Mouse (Mus musculus): Measurements from ENCODE around the gene Haus7. TPM values are rescaled to one million over a fixed set of nuclear protein-coding genes. Genes with fewer than 3 reads are reported as not detected.
"Not testable (repeated sequence)": the region's sequence is repeated elsewhere in the genome, so short reads cannot be mapped to it uniquely, and the experiment has no call there.

Haus7 gene
- polyA plus RNA-seq, 1 experiment from 2014 or later, result 96.2 TPM

GRCm38 (mm10) chrX:73400951-73401350 lies 57.9 kb downstream of the Haus7 start:
- Histone ChIP-seq H3K4me1 (no peaks in the 10 kb centered on the region), H3K36me3 (no peaks in the 10 kb centered on the region), H3K9me3 (no peaks in the 10 kb centered on the region), H3K9ac (no peak overlapping the region), H3K27ac (no peak overlapping the region), H3K27me3 (peaks cover 9% of the 10 kb centered on the region), H3K4me2 (no peak overlapping the region), H3K4me3 (no peak overlapping the region)
- 90% methylated on average over 20 of the region's 20 CpGs for WGBS
- no peak for ATAC-seq (ENCODE audit: insufficient number of reproducible peaks, insufficient read depth, low FRiP score, low TSS enrichment, low read depth)

- not testable (repeated sequence) for H3K9me3 ChIP-seq; H3K4me3 ChIP-seq; H3K4me1 ChIP-seq; ATAC-seq (ENCODE audit: insufficient number of reproducible peaks, insufficient read depth, low FRiP score, low TSS enrichment, low read depth); H3K4me2 ChIP-seq; H3K9ac ChIP-seq; H3K27ac ChIP-seq; H3K36me3 ChIP-seq
- WGBS, result 63% methylated on average over 2 of the region's 2 CpGs
- peaks cover 21% of the 10 kb centered on the region for H3K27me3 ChIP-seq
Measured at GRCm38 (mm10) chrX:73398636-73399035, 60.2 kb downstream of the Haus7 start, which contains the start of gene Gm18336. Gene Gm18336 (minus strand): TSS chrX:73398736.

- Histone ChIP-seq H3K9me3 (no peaks in the 10 kb centered on the region), H3K4me3 (no peak overlapping the region), H3K27me3 (peaks cover 31% of the 10 kb centered on the region), H3K4me2 (no peak overlapping the region), H3K9ac (no peak overlapping the region), H3K36me3 (no peaks in the 10 kb centered on the region), H3K4me1 (no peaks in the 10 kb centered on the region), H3K27ac (no peak overlapping the region)
- 86% methylated on average over 1 of the region's 1 CpGs for WGBS
- ATAC-seq (ENCODE audit: insufficient number of reproducible peaks, insufficient read depth, low FRiP score, low TSS enrichment, low read depth), result no peak
Measured at GRCm38 (mm10) chrX:73396446-73396845, 62.4 kb downstream of the Haus7 start.

GRCm38 (mm10) chrX:73391481-73391880 lies 67.4 kb downstream of the Haus7 start:
- Histone ChIP-seq H3K9ac (no peak overlapping the region), H3K4me2 (no peak overlapping the region), H3K9me3 (no peaks in the 10 kb centered on the region), H3K36me3 (no peaks in the 10 kb centered on the region), H3K27ac (no peak overlapping the region), H3K27me3 (peaks cover 27% of the 10 kb centered on the region), H3K4me1 (no peaks in the 10 kb centered on the region), H3K4me3 (no peak overlapping the region)
- ATAC-seq (ENCODE audit: insufficient number of reproducible peaks, insufficient read depth, low FRiP score, low TSS enrichment, low read depth), result no peak
- 81% methylated on average over 4 of the region's 4 CpGs for WGBS

Other genes starting within 250 kb of the Haus7 start
- gene Xlr4b, start 244.7 kb downstream of the Haus7 start, polyA plus RNA-seq (2015; fragmentation: Nextera tagmentation; extraction: Ambion mirVana), result 0.52 and 0.70 TPM in 2 replicates
- 8.8 and 9.3 TPM in 2 replicates for gene F8a, start 230.8 kb downstream of the Haus7 start, polyA plus RNA-seq (2015; fragmentation: Nextera tagmentation; extraction: Ambion mirVana)
- gene Xlr4c, start 215.9 kb downstream of the Haus7 start, polyA plus RNA-seq (2015; fragmentation: Nextera tagmentation; extraction: Ambion mirVana), result 0.85 TPM in 1 of 2 replicates, not detected in the other
- gene Xlr3c, start 193.7 kb downstream of the Haus7 start, polyA plus RNA-seq (2015; fragmentation: Nextera tagmentation; extraction: Ambion mirVana), result 0.15 TPM in 1 of 2 replicates, not detected in the other
- gene Xlr5a, start 166.1 kb downstream of the Haus7 start, polyA plus RNA-seq (2015; fragmentation: Nextera tagmentation; extraction: Ambion mirVana), result not detected in 2 replicates
- not detected in 2 replicates for gene Xlr5c, start 166.1 kb downstream of the Haus7 start, polyA plus RNA-seq (2015; fragmentation: Nextera tagmentation; extraction: Ambion mirVana)
- gene Gm45015, start 122.2 kb downstream of the Haus7 start, polyA plus RNA-seq (2015; fragmentation: Nextera tagmentation; extraction: Ambion mirVana), result not detected in 2 replicates
- gene Zfp275, start 116.4 kb downstream of the Haus7 start, polyA plus RNA-seq (2015; fragmentation: Nextera tagmentation; extraction: Ambion mirVana), result 14.7 and 18.0 TPM in 2 replicates
- gene Gm18336, start 60.3 kb downstream of the Haus7 start, polyA plus RNA-seq (2015; fragmentation: Nextera tagmentation; extraction: Ambion mirVana), result not detected in 2 replicates
- gene Zfp92, start 47.9 kb downstream of the Haus7 start, polyA plus RNA-seq (2015; fragmentation: Nextera tagmentation; extraction: Ambion mirVana), result 0.21 and 0.30 TPM in 2 replicates
- 0.55 TPM in 1 of 2 replicates, not detected in the other for gene Trex2, start 23.7 kb downstream of the Haus7 start, polyA plus RNA-seq (2015; fragmentation: Nextera tagmentation; extraction: Ambion mirVana)
- gene Bgn, start 24.6 kb upstream of the Haus7 start, polyA plus RNA-seq (2015; fragmentation: Nextera tagmentation; extraction: Ambion mirVana), result 121 and 154 TPM in 2 replicates
- gene Atp2b3, start 44.0 kb upstream of the Haus7 start, polyA plus RNA-seq (2015; fragmentation: Nextera tagmentation; extraction: Ambion mirVana), result 0.24 and 0.28 TPM in 2 replicates
- gene Dusp9, start 180.4 kb upstream of the Haus7 start, polyA plus RNA-seq (2015; fragmentation: Nextera tagmentation; extraction: Ambion mirVana), result 13.3 and 17.4 TPM in 2 replicates
- gene Pnck, start 201.1 kb upstream of the Haus7 start, polyA plus RNA-seq (2015; fragmentation: Nextera tagmentation; extraction: Ambion mirVana), result 15.6 and 18.8 TPM in 2 replicates
- gene Slc6a8, start 214.1 kb upstream of the Haus7 start, polyA plus RNA-seq (2015; fragmentation: Nextera tagmentation; extraction: Ambion mirVana), result 9.7 and 10.1 TPM in 2 replicates

All from embryonic facial prominence, embryonic 13.5 days (tissue).